Mouse (Mus musculus) olfactory bulb, adult 2 months (tissue): ENCODE data around the gene Aatf. TPM values are rescaled to one million over a fixed set of nuclear protein-coding genes. Genes with fewer than 3 reads are reported as not detected.

Experiments
- H3K27ac ChIP-seq: fragments of 200-500 bp; 2 replicates; pipeline ENCODE4 v1.5.1; 2012; ENCODE audit warnings: low read depth, low read length; ENCODE audit not compliant: insufficient read depth
- H3K4me1 ChIP-seq: fragments of 200-500 bp; 2 replicates; pipeline ENCODE4 v1.6.1; 2012; ENCODE audit warnings: low read length; ENCODE audit not compliant: control insufficient read depth, insufficient read depth
- H3K4me3 ChIP-seq: fragments of 200-500 bp; 2 replicates; pipeline ENCODE4 v1.5.1; 2012; ENCODE audit warnings: mild to moderate bottlenecking, low read depth, low read length, moderate library complexity; ENCODE audit not compliant: insufficient read depth
- CTCF ChIP-seq: fragments of 200-500 bp; IDR thresholded peaks from 2 replicates; pipeline ENCODE4 v1.5.1; 2012; ENCODE audit warnings: low read depth, mild to moderate bottlenecking, low read length, moderate library complexity; ENCODE audit not compliant: insufficient read depth
- POLR2A ChIP-seq: fragments of 200-500 bp; IDR thresholded peaks from 2 replicates; pipeline ENCODE4 v1.6.1; 2012; ENCODE audit warnings: mild to moderate bottlenecking, low read depth, low read length, moderate library complexity; ENCODE audit not compliant: insufficient read depth
- WGBS: fragments of 180-500 bp; shearing (Covaris S2); methylation state at CpG from one replicate; pipeline ENCODE4 v1.1.7; 2018; 5-methylcytosine and 5-hydroxymethylcytosine counted together
- polyA plus RNA-seq: library from polyadenylated mRNA; stranded (reverse); fragments of >200 nt; gene quantifications from 2 replicates; pipeline ENCODE4 v1.2.4, GENCODE M21; 2012; ENCODE audit warnings: low replicate concordance; ENCODE audit not compliant: missing spikeins, insufficient read depth, insufficient read length

The Aatf gene
- polyA plus RNA-seq = not detected in 2 replicates

- H3K4me3 ChIP-seq = peak within 1 kb of the TSS; percentile 92
- TF ChIP-seq POLR2A = peak; percentile 69
- no peak for TF ChIP-seq CTCF
- under 1% methylated on average over 80 of the region's 80 CpGs for WGBS
- no peak within 1 kb of the TSS for H3K27ac ChIP-seq
- no peaks in the 10 kb centered on the region; the same call in 1 of the 2 replicates for H3K4me1 ChIP-seq
These were observed at the start of gene Aatf for GRCm38 (mm10) chr11:84513171-84514116. TSS of gene Aatf (minus strand) at chr11:84513522.

GRCm38 (mm10) chr11:84562758-84563347 is 49.5 kb upstream of the Aatf start:
- TF ChIP-seq CTCF (no peak), POLR2A (no peak)
- no peaks in the 10 kb centered on the region; the same call in 1 of the 2 replicates for H3K4me1 ChIP-seq
- no peak overlapping the region for H3K4me3 ChIP-seq
- H3K27ac ChIP-seq = no peak overlapping the region
- 39% methylated on average over 9 of the region's 9 CpGs for WGBS

- Histone ChIP-seq H3K4me3 (no peak overlapping the region), H3K27ac (no peak overlapping the region), H3K4me1 (no peaks in the 10 kb centered on the region; the same call in 1 of the 2 replicates)
- 61% methylated on average over 5 of the region's 5 CpGs for WGBS
- no peak for TF ChIP-seq POLR2A
- no peak for TF ChIP-seq CTCF
These were observed 48.2 kb upstream of the Aatf start for GRCm38 (mm10) chr11:84561546-84561945.

- Histone ChIP-seq H3K4me1 (no peaks in the 10 kb centered on the region), H3K4me3 (no peak overlapping the region), H3K27ac (no peak overlapping the region)
- TF ChIP-seq CTCF (no peak), POLR2A (no peak)
- WGBS = 84% methylated on average over 14 of the region's 14 CpGs
These were observed 40.6 kb upstream of the Aatf start for GRCm38 (mm10) chr11:84553821-84554450.

GRCm38 (mm10) chr11:84551296-84551695 is 38.0 kb upstream of the Aatf start:
- 85% methylated on average over 4 of the region's 4 CpGs for WGBS
- H3K27ac ChIP-seq = no peak overlapping the region
- TF ChIP-seq POLR2A (no peak), CTCF (no peak)
- no peak overlapping the region for H3K4me3 ChIP-seq
- no peaks in the 10 kb centered on the region for H3K4me1 ChIP-seq

- WGBS = 33% methylated on average over 6 of the region's 6 CpGs
- no peak overlapping the region for H3K4me3 ChIP-seq
- TF ChIP-seq POLR2A (no peak), CTCF (no peak)
- H3K4me1 ChIP-seq = no peaks in the 10 kb centered on the region
- H3K27ac ChIP-seq = no peak overlapping the region
These were observed 36.0 kb upstream of the Aatf start for GRCm38 (mm10) chr11:84549258-84549791.

GRCm38 (mm10) chr11:84548293-84548692 is 35.0 kb upstream of the Aatf start:
- Histone ChIP-seq H3K4me1 (no peaks in the 10 kb centered on the region), H3K27ac (no peak overlapping the region), H3K4me3 (no peak overlapping the region)
- TF ChIP-seq CTCF = no peak
- TF ChIP-seq POLR2A = no peak
- 47% methylated on average over 2 of the region's 2 CpGs for WGBS

GRCm38 (mm10) chr11:84539981-84540380 is 26.7 kb upstream of the Aatf start:
- WGBS = 27% methylated on average over 4 of the region's 4 CpGs
- Histone ChIP-seq H3K27ac (no peak overlapping the region), H3K4me1 (no peaks in the 10 kb centered on the region), H3K4me3 (no peak overlapping the region)
- TF ChIP-seq CTCF (no peak), POLR2A (no peak)
